Mouse (Mus musculus) urinary bladder, adult 2 months (tissue): ENCODE results near the gene Il23r. TPM values are rescaled to one million over a fixed set of nuclear protein-coding genes. Genes with fewer than 3 reads are reported as not detected.
"Not testable (repeated sequence)": the region's sequence is repeated elsewhere in the genome, so short reads cannot be mapped to it uniquely, and the experiment has no call there.

ENCODE experiments used
- DNase-seq: peaks from one replicate; pipeline ENCODE4 v3.0.0; 2022; ENCODE audit warnings: low spot score
- polyA plus RNA-seq: library from polyadenylated mRNA; depleted of rRNA; stranded (reverse); fragments of >200 nt; gene quantifications from 2 replicates; pipeline ENCODE4 v1.2.3, GENCODE M21; 2012; rRNA removed

The Il23r gene
- polyA plus RNA-seq: 0.10 and 0.18 TPM in 2 replicates

DNA sequence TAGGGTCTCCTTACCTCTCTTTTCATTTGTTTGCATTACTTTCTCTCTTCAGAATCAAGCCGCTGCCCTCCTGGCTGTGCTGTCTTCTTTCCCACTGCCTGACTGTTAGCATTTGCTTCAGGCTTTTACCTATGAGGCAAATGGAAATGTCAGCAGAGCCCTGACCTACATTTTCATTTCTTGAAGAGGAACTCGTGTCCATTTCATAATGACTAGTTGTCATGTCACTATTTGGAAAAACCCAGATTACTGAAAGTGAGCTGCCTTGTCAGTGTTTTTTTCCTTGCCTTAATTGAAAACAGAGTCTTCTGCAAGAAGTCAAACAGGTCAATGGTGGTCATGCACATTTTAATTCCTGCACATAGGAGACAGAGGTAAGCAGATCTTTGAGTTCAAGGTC lies at the start of gene Il23r:
Il23r (minus strand) TSS at position 101 of the 400 bp plus-strand sequence.
- DNase-seq: no peak

DNA sequence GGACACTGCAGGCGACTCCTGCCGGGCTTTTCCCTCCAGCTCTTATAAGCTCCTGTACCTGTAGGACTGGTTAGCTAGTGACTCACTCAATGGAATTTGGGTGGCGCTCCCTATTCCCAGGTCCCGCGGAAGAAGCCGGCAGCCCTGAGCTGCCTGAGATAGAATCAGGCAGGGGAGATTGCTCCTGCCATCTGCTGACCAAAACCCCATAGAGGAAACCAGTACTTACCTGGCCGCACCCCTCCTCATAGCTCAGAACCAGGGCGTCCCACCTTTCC lies 44.1 kb upstream of the Il23r start, which contains the start of gene Tacstd2:
Tacstd2 (minus strand) TSS at position 20 of the 278 bp plus-strand sequence.
- DNase-seq: peak; percentile 41

DNA sequence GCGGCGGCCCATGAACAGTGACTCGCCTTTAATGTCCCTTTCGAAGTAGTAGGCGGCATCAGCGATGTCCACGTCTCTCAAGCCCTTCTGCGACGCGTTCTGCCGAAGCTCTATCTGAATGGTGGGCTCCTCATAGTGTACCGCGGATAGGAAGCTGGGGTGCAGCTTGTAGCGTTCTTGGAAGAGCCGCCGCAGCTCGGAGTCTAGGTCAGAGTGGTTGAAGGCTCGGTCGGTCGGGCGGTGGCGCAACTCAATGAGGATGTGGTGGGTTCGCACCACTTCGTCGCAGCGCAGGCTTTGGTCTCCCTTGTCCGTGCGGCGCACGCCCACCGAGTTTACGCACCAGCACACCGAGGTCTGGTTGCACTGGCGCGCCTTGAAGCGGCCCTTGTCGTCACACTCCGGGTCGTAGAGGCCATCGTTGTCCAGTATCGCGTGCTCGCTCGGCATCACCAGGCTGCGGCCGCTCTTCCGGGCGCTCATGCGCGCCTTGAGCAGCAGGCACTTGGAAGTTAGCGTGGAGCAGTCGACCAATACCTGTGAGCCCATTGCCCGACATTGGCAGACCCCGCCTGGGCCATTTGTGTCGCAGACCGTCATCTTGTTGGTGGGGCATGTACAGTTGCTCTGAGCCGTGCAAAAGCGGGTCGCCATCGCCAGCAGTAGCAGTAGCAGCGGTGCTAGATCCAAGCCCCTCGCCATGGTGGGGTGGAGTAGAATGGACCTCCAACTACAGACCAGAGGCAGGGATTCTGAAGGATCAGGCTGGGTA lies 43.5 kb upstream of the Il23r start:
- DNase-seq: no peak

DNA sequence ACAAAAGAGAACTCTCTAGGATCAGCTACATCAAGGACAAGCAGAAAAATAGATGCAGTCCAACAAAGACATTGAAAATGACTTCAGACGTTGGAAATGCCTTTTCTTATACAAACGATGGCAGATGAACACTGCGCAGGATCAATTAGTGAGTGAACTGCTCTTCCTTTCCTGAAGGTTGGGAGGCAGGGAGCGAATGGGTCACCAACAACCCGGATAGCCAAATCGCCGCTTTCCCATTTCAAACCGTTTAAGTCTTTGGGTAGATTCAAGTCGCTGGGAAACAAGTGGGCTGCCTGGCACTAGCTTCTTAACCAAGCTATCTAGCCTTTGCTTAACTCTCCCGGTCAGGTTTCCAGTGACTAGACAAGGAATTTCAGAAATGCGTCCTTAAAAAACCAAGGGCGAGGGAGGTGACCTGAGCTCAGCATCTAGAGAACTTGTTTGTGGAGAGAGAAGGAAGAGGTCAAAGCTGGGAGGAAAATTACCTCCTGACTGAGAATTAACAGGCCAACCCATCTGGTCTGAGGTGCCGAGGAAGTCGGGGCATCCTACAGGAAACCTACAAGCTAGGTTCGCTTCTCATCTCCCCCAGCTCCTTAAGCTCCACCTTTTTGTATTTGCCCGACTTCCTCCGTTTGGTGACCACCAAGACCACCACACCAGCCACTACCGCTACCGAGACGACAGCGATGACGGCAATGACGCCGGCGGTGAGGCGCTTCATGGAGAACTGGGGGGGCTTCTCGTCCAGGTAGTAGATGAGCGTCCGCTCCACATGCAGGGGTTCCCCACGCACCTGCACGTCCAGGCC lies 42.7 kb upstream of the Il23r start:
- DNase-seq: no peak

DNA sequence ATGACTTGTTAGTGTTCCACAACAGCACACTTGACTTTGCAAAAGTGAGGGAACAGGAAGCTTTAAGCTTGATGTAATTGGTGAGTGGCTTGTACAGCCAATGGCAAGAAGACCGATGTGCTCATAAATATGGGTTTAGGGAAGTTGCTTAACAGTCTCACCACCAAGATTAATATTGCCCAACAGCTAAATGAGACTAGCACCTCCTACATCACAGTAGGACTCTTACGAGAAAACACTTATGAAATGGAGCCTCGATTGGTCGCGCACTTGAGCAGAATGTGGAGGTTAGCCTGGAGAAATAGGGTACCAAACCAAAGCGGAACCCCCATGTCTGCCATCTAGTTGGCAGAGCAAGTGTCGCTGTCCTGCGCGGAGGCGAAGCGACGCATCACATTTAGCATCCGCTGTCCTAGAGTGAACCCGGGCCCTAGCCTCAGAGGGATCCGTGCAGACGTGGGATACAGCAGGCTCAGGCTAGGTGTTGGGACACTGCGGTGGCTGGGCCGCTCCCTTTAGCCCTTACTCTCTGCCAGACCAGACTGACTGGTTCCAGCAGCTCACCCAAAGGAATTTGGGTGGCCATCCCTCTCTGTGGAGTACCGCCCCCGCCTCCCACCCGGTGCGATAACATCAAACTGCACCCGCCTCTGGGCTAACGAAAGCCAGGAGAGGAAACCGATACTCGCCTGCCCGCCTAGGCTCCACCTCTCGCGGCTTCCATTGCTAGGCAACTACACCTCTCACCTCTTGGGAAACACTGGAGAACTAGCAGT lies 41.2 kb upstream of the Il23r start:
- DNase-seq: peak; percentile 49

DNA sequence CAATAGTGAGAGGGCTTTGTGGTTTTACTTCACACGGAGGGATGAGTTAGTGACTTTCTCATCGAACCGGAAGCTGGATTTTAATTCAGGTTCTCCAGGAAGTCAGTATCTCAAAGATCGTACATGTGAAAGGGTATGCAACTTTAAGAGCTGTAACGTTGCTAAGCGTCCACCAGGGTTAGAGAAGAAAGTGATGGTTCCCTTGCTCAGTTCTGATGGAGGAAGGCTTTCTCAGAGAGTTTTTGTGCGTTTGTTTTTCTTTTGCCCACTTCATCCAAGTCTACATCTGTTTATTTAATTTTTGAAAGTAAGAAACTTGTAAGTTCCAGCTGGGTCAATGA lies 40.1 kb upstream of the Il23r start:
- no peak for DNase-seq

DNA sequence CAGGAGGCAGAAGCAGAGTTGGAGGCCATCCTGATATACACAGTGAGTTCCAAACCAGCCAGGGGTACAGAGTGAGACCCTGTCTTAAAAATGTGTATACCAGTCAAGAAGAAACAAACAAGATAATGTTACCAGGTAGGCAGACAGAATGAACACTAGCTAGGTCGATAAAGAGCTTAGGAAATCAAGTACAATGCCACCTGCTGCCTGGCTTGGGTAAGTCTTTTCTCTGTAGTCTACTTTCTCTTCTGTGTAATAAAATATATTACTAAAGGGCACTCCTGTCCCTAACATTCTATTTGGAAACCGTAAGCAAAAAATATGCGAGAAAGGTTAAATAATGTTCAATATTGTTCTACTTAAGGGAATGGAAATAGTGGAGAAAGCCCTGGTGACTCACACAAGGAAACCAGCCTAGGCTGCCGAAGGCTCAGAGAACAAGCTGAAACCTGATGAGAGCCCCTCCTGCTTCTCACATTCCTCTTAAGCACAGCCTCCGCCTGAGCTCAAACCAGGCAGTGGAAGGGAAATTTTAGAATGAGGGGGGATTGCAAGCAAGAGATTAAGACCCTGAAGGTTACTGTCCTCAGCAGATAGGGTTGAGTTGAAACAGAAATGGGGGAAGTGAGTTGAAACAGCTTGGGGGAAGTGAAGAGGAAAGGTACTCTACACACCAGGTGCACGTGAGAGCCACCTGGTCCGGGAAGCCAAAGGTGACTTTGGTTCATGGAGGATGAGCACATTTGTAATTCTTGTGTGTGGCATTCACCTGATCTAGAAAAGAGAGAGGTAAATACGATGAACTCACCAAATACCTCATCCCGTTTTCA lies 39.6 kb upstream of the Il23r start:
- DNase-seq: no peak

DNA sequence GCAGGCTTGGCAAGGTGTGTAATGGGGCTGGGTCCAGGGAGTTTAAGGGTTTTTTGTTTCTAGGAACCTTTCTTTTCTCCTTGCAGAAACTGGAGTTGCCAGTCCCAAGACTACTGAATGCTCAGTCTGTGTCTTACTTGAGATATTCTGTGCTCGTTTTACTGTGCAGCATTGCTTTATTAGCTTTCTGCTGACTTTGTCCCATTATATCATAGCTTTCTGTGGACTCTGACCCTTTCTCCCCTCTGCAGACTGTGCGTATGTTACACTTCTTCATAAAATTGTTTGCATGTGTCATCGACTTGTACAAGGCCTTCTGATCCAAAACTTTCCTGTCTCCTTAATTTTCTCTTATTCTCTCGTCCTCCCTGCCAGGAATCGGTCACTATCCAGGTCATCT lies 34.7 kb upstream of the Il23r start:
- no peak for DNase-seq

DNA sequence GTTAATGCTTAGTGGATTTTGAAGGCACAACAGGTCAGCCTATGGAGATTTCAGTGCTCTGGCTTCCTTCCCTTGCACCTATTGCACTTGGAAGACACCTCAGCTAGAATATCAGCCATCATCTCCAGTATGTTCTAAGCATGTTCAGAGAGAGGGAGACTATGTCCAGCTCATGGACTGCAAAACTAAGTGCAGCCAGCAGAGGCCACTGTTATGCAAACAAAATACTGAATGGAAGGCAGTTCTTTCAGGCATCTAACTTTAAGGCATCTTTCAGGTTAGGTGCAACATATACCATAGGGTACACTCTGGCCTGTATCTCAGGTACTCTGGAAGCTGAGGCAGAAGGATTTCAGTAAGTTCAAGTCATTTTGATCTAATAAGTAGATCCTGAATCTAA lies 19.1 kb upstream of the Il23r start:
- peak; percentile 26 for DNase-seq

DNA sequence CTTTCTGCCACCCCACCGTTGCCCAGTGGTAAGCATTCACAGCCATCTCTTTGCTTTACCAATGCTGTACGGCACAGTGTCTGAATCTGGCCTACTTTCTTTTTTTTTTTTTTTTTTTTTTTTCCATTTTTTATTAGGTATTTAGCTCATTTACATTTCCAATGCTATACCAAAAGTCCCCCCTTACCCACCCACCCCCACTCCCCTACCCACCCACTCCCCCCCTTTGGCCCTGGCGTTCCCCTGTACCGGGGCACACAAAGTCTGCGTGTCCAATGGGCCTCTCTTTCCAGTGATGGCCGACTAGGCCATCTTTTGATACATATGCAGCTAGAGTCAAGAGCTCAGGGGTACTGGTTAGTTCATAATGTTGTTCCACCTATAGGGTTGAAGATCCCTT lies 10.3 kb upstream of the Il23r start:
- DNase-seq: not testable (repeated sequence)

DNA sequence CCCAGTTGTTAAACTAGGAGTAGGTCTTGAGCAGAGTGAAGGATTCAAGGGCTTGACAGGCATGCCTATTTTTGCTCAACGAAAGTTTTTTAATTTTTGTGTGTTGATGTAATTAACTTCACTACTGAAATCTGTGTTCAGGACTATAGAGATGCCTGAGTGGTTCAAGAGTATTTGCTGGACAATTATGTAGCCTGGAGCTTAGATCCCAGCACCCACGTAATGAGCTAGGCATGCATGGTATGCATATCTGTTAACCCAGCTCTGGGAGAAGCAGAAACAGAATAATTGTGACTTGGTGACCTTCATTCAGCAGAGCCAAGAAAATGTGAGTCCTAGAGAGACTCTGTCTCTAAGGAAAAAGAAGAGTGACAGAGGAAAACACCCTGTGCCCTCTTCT lies 10.6 kb downstream of the Il23r start:
- no peak for DNase-seq

DNA sequence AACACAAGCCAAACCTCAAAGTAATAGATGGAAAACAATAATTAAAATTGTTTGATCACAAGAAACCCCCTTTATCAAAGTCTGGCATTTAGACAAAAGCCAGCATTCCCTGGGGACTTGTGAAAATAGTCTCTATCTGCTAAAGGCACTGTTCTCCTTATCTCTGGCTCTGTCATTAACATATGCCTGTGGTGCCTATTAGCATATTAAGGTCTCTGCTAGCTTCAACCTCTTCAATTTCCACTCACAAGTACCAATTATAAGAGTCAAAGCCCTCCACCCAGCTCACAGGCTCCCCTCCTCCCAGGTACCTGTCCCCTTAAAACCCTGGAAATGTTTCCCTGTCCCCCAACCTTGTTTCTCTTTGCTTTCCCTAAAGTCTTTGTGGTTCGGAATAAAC lies 20.4 kb downstream of the Il23r start:
- no peak for DNase-seq

DNA sequence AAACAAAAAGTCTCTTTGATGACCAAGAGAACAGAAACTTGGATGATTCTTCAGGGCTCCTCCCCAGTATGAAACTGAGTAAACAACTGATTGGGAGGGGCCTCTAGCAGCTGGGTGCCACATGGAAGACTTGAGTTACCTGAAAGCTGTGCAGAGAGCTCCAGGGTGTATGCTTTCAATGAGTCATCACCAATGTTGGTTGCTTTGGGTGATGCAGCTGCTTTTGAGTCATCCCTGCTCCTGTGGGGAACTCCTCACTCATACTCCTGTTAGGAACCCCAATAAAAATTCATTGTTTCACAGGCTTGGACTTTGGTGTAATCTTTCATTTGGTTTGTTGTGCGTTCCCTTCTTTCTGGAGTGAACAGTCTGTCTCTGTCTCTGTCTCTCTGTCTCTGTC lies 32.2 kb downstream of the Il23r start:
- no peak for DNase-seq

DNA sequence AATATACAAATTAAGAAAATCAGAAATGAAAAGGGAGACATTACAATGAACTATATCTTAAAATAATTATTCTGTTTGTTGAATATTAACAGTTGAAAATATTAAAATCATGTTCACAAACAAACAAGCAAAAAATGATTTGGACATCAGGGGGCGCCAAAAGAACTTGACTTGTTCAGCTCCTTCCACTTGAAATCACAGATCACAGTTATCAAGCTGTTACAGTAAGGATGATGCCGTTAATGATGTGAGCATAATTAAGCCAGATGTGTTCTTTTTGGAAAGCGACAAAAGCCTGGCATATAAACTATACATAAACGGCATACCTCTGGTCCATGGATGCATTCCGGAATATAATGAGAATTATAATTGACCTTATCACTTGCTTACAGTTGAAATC lies 40.3 kb downstream of the Il23r start:
- DNase-seq: no peak

DNA sequence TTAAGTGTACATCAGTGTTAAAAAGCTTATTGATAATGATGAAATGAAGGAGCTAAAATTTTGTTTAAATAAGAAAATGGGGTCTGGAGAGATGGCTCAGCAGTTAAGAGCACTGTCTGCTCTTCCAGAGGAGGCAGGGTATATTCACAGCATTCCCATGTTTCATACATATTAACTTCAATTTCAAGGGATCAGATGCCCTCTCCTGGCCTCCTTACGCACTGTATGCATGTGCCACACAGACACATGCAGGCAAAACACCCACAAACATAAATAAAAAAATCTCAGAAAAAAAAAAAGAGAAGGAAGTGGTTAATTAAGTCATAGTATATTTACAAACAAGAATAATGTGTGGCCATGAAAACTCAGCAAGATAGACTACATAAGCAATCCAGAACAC lies 45.8 kb downstream of the Il23r start:
- DNase-seq: no peak

DNA sequence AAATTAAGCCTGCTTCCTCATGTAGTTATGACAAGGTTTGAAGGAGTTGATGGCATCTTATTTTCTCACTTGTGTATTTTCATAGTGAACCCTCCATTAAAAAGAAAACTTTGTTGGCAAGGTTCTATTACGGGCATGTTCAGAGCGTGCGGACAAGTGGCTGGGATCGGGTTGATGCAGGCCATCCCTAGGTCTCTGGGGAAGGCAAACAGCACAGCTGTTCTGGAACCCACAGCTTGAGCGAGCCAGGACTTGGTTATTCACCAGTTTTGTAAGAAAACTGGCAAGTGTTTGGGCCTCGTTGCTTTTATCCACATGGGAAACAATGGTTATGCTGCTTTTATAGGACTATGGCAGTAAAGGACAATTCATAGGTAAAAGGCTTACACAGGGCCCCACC lies 48.5 kb downstream of the Il23r start:
- DNase-seq: no peak

DNA sequence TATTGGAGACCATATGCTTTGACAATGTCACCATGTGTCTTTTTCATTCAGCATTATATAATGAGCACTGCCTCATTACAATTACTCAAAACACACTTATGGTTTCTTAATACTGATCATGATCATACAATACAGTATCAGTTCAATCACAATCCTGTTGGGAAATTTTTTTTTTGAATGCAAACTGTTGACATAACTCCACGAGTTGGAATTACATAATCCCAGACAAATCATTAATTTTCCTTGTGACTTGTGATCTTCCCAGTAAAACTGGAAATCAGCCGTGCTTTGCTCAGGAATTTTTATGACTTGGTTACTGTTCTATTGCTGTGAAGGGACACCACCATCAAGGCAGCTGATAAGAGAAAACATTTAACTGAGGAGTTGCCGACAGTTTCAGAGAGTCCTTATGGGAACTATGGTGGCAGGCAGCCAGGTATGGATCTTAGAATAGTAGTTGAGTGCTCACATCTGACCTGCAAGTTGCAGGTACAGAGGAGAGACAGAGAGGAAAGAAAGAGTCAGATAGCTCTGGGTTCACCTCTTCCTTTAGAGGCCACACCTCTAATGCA lies 53.8 kb downstream of the Il23r start:
- DNase-seq: no peak

DNA sequence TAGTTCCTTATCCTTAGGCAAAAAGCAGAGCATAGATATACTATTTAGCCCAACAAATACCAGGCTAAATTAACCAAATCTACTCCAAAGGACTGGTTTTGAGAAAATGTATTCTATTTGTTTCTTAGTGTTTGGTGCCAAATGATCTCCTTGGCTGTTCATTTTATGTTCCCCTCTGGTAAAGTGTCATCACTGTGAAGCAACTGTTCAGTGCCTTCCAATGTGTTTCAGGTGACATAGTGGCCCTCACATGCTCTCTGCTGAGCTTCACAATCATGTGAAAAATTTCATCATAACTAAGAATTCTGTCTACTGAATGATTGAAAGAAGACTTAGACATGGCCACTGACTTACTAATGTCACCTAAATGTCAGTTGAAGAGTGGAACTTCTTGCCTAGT lies 54.6 kb downstream of the Il23r start:
- no peak for DNase-seq

DNA sequence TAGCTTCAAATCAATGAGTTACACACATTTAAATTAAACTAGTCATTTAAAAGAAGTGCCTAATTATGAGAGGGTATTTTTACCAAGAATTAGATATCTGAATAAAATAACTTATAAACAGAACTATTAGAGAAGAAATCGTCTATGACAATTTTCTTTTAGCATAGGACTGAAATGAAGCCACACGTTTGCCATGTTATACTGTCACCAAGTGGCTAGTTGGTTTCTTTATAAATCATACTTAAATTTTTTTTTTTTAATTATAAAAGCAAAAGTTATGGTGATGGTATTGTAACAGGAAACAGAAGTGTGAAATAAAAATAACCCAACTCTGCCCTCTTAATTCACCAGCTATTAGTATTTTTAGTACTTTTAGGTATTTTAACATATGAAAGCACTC lies 55.4 kb downstream of the Il23r start:
- DNase-seq: no peak

DNA sequence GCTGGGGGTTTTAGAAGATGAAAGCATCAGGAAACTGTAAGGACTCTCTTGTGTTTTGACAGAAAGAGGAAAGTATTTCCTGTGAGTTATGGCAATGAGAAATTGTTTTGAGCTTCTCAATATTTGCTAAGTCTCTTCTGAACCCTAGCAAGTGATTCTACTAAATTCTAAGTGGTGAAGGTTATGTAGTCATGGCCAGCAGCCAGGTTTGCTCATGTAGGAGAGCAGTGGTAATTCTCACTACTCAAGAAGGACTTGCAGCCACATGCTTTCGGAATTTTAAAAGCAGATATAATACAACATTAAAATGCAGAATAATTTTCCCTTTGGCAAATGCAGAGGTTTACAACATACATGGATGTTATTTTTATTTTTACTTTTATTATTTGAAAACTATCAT lies 55.9 kb downstream of the Il23r start:
- DNase-seq: no peak

DNA sequence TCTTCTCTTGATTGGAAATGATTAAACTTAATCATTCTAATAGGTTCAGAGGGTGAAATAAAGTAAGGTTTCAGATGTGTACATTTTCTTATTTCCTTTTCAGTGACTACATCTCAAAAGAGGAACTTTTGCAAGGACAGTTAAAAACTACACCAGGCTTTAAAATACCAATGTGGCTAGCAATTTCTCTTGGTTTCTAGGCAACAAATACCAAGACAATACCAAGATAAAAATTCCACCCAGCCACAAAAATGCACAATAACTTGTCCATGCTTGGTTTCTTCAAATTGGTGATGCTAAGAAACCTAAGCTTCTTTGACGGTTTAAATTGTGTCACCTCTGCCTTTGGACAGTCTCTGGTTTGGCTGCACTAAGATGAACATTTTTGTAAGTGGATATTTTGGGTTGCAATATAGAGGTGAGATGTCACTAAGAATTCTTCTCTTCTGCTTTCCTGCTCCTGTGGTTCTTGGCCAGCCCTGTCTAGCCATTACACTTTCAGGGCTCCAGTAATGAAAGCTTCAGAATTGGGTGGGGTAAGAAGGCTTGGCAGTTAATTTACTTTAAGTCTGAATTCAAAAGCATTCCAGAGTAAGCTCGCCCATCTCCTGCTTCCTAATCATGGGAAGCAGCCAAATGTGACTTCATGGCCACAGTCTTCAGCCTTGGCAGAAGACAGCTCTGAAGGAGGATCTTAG lies 56.8 kb downstream of the Il23r start:
- DNase-seq: no peak
